Mouse (Mus musculus) intestine, postnatal 0 days (tissue): ENCODE data around the gene Bbx. TPM values are rescaled to one million over a fixed set of nuclear protein-coding genes. Genes with fewer than 3 reads are reported as not detected.

Experiments
- ATAC-seq: fragments of 200-750 bp; cut with Nextera tagmentation; 2 replicates; pipeline ENCODE4 v1.8.0; 2017; ENCODE audit warnings: mild to moderate bottlenecking, moderate TSS enrichment, moderate library complexity
- H3K27ac ChIP-seq: fragments of 300-500 bp; sonication (generic); 2 replicates; pipeline ENCODE4 v1.5.1; 2014; ENCODE audit warnings: mild to moderate bottlenecking, low read depth, low read length, moderate library complexity
- H3K27me3 ChIP-seq: fragments of 300-500 bp; sonication (generic); replicated peaks from 2 replicates; pipeline ENCODE4 v1.6.1; 2014; ENCODE audit warnings: low read length, mixed read lengths; ENCODE audit not compliant: control insufficient read depth, insufficient read depth
- H3K36me3 ChIP-seq: fragments of 300-500 bp; sonication (generic); 2 replicates; pipeline ENCODE4 v1.6.1; 2014; ENCODE audit warnings: mild to moderate bottlenecking, moderate library complexity; ENCODE audit not compliant: control insufficient read depth, insufficient read depth
- H3K4me1 ChIP-seq: fragments of 300-500 bp; sonication (generic); replicated peaks from 2 replicates; pipeline ENCODE4 v1.6.1; 2014; ENCODE audit warnings: antibody characterized with exemption, low read length, mixed read lengths; ENCODE audit not compliant: control insufficient read depth, insufficient read depth
- H3K4me2 ChIP-seq: fragments of 300-500 bp; sonication (generic); replicated peaks from 2 replicates; pipeline ENCODE4 v1.6.1; 2014; ENCODE audit warnings: low read depth, mild to moderate bottlenecking, moderate library complexity
- H3K4me3 ChIP-seq: fragments of 300-500 bp; sonication (generic); 2 replicates; pipeline ENCODE4 v1.5.1; 2014; ENCODE audit warnings: low read depth, low read length
- H3K9ac ChIP-seq: fragments of 300-500 bp; sonication (generic); 2 replicates; pipeline ENCODE4 v1.6.1; 2014; ENCODE audit warnings: mild to moderate bottlenecking, low read depth, low read length
- H3K9me3 ChIP-seq: fragments of 300-500 bp; sonication (generic); 2 replicates; pipeline ENCODE4 v1.6.1; 2016; ENCODE audit warnings: mixed run types; ENCODE audit not compliant: control insufficient read depth
- CTCF ChIP-seq: sonication (generic); IDR thresholded peaks from 2 replicates; pipeline ENCODE4 v1.5.1; 2016; ENCODE audit warnings: low read depth, mild to moderate bottlenecking, control low read depth, antibody characterized with exemption, moderate library complexity
- WGBS: fragments of 180-500 bp; shearing (Covaris S2); extraction: QIAGEN DNeasy Blood & Tissue Kit; methylation state at CpG from one replicate; pipeline ENCODE4 v1.1.7; 2014; 5-methylcytosine and 5-hydroxymethylcytosine counted together
- polyA plus RNA-seq: library from polyadenylated mRNA; unstranded; fragments of >200 nt; fragmentation: Nextera tagmentation; extraction: Ambion mirVana; gene quantifications from 2 replicates; pipeline ENCODE4 v1.2.1, GENCODE M21; 2015

The Bbx gene
- polyA plus RNA-seq, 1 experiment from 2014 or later, result 14.6 TPM

GRCm38 (mm10) chr16:50262209-50262608 lies 170.0 kb downstream of the Bbx start:
- Histone ChIP-seq H3K9me3 (no peaks in the 10 kb centered on the region), H3K27me3 (no peaks in the 10 kb centered on the region), H3K9ac (no peak overlapping the region), H3K4me2 (no peak overlapping the region), H3K4me3 (no peak overlapping the region), H3K4me1 (no peaks in the 10 kb centered on the region), H3K36me3 (peaks cover 7% of the 10 kb centered on the region; the same call in 1 of the 2 replicates), H3K27ac (no peak overlapping the region)
- WGBS, result 88% methylated on average over 9 of the region's 9 CpGs
- TF ChIP-seq CTCF, result no peak
- ATAC-seq, result no peak

- no peaks in the 10 kb centered on the region for H3K4me1 ChIP-seq
- H3K9me3 ChIP-seq, result no peaks in the 10 kb centered on the region
- no peak overlapping the region for H3K4me2 ChIP-seq
- no peak overlapping the region for H3K9ac ChIP-seq
- H3K4me3 ChIP-seq, result no peak overlapping the region
- no peaks in the 10 kb centered on the region for H3K27me3 ChIP-seq
- TF ChIP-seq CTCF, result no peak
- peaks cover 7% of the 10 kb centered on the region; the same call in 1 of the 2 replicates for H3K36me3 ChIP-seq
- no peak for ATAC-seq
- H3K27ac ChIP-seq, result no peak overlapping the region
These were observed 170.4 kb downstream of the Bbx start for GRCm38 (mm10) chr16:50261741-50262140.

GRCm38 (mm10) chr16:50254522-50255159 lies 177.5 kb downstream of the Bbx start:
- TF ChIP-seq CTCF, result peak; percentile 72
- no peak for ATAC-seq
- no peaks in the 10 kb centered on the region for H3K27me3 ChIP-seq
- H3K36me3 ChIP-seq, result no peaks in the 10 kb centered on the region
- no peaks in the 10 kb centered on the region for H3K9me3 ChIP-seq
- H3K4me3 ChIP-seq, result no peak overlapping the region
- H3K9ac ChIP-seq, result no peak overlapping the region
- 72% methylated on average over 5 of the region's 5 CpGs for WGBS
- H3K4me1 ChIP-seq, result no peaks in the 10 kb centered on the region
- no peak overlapping the region for H3K27ac ChIP-seq
- no peak overlapping the region for H3K4me2 ChIP-seq

GRCm38 (mm10) chr16:50251417-50251975 lies 180.7 kb downstream of the Bbx start:
- H3K4me1 ChIP-seq, result no peaks in the 10 kb centered on the region
- H3K9me3 ChIP-seq, result no peaks in the 10 kb centered on the region
- H3K9ac ChIP-seq, result no peak overlapping the region
- TF ChIP-seq CTCF, result no peak
- no peak overlapping the region for H3K4me3 ChIP-seq
- no peaks in the 10 kb centered on the region for H3K36me3 ChIP-seq
- WGBS, result 80% methylated on average over 6 of the region's 6 CpGs
- no peak for ATAC-seq
- no peaks in the 10 kb centered on the region for H3K27me3 ChIP-seq
- H3K4me2 ChIP-seq, result no peak overlapping the region
- H3K27ac ChIP-seq, result no peak overlapping the region

- Histone ChIP-seq H3K27ac (no peak overlapping the region), H3K36me3 (no peaks in the 10 kb centered on the region)
- WGBS, result 89% methylated on average over 5 of the region's 5 CpGs
These were observed 181.7 kb downstream of the Bbx start for GRCm38 (mm10) chr16:50250469-50250868.

GRCm38 (mm10) chr16:50249036-50249435 lies 183.2 kb downstream of the Bbx start:
- no peak overlapping the region for H3K4me3 ChIP-seq
- 60% methylated on average over 3 of the region's 3 CpGs for WGBS
- ATAC-seq, result peak; percentile 73

More at GRCm38 (mm10) chr16:50250469-50250868, 181.7 kb downstream of the Bbx start:
- H3K4me2 ChIP-seq, result no peak overlapping the region
- no peaks in the 10 kb centered on the region for H3K27me3 ChIP-seq
- no peak for TF ChIP-seq CTCF
- no peak overlapping the region for H3K4me3 ChIP-seq
- no peaks in the 10 kb centered on the region for H3K4me1 ChIP-seq
- ATAC-seq, result no peak
- H3K9ac ChIP-seq, result no peak overlapping the region
- no peaks in the 10 kb centered on the region for H3K9me3 ChIP-seq

More at GRCm38 (mm10) chr16:50249036-50249435, 183.2 kb downstream of the Bbx start:
- Histone ChIP-seq H3K36me3 (no peaks in the 10 kb centered on the region), H3K4me1 (no peaks in the 10 kb centered on the region), H3K9ac (no peak overlapping the region), H3K27ac (no peak overlapping the region), H3K27me3 (no peaks in the 10 kb centered on the region), H3K9me3 (no peaks in the 10 kb centered on the region), H3K4me2 (no peak overlapping the region)
- no peak for TF ChIP-seq CTCF
